Mouse (Mus musculus) embryonic facial prominence, embryonic 13.5 days (tissue): Measurements from ENCODE around the gene Coro1c. TPM values are rescaled to one million over a fixed set of nuclear protein-coding genes. Genes with fewer than 3 reads are reported as not detected.

Experiments
- ATAC-seq: fragments of 200-750 bp; cut with Nextera tagmentation; 2 replicates; pipeline ENCODE4 v1.8.0; 2017; ENCODE audit warnings: low read depth; ENCODE audit not compliant: insufficient number of reproducible peaks, insufficient read depth, low FRiP score, low TSS enrichment
- H3K27ac ChIP-seq: fragments of 300-500 bp; sonication (generic); 2 replicates; pipeline ENCODE4 v1.5.1; 2015; ENCODE audit warnings: moderate library complexity, mild to moderate bottlenecking, inconsistent platforms
- H3K27me3 ChIP-seq: fragments of 300-500 bp; sonication (generic); 2 replicates; pipeline ENCODE4 v1.6.1; 2015; ENCODE audit warnings: mild to moderate bottlenecking, inconsistent platforms
- H3K36me3 ChIP-seq: fragments of 300-500 bp; sonication (generic); 2 replicates; pipeline ENCODE4 v1.6.1; 2015; ENCODE audit warnings: mild to moderate bottlenecking, inconsistent platforms
- H3K4me1 ChIP-seq: fragments of 300-500 bp; sonication (generic); 2 replicates; pipeline ENCODE4 v1.6.1; 2015; ENCODE audit warnings: inconsistent platforms
- H3K4me2 ChIP-seq: fragments of 300-500 bp; sonication (generic); 2 replicates; pipeline ENCODE4 v1.6.1; 2015; ENCODE audit warnings: moderate library complexity, mild to moderate bottlenecking, inconsistent platforms
- H3K4me3 ChIP-seq: fragments of 300-500 bp; sonication (generic); 2 replicates; pipeline ENCODE4 v1.5.1; 2015; ENCODE audit warnings: mild to moderate bottlenecking, inconsistent platforms
- H3K9ac ChIP-seq: fragments of 300-500 bp; sonication (generic); 2 replicates; pipeline ENCODE4 v1.6.1; 2015; ENCODE audit warnings: mild to moderate bottlenecking, inconsistent platforms
- H3K9me3 ChIP-seq: fragments of 300-500 bp; sonication (generic); 2 replicates; pipeline ENCODE4 v1.6.1; 2016; ENCODE audit warnings: inconsistent platforms
- WGBS: fragments of 180-500 bp; shearing (Covaris S2); methylation state at CpG from one replicate; pipeline ENCODE4 v1.1.7; 2015; ENCODE audit warnings: mixed read lengths; 5-methylcytosine and 5-hydroxymethylcytosine counted together
- polyA plus RNA-seq: library from polyadenylated mRNA; unstranded; fragments of >200 nt; fragmentation: Nextera tagmentation; extraction: Ambion mirVana; gene quantifications from 2 replicates; pipeline ENCODE4 v1.2.1, GENCODE M21; 2015

Coro1c gene
- polyA plus RNA-seq, 1 experiment from 2014 or later: 88.9 TPM

DNA sequence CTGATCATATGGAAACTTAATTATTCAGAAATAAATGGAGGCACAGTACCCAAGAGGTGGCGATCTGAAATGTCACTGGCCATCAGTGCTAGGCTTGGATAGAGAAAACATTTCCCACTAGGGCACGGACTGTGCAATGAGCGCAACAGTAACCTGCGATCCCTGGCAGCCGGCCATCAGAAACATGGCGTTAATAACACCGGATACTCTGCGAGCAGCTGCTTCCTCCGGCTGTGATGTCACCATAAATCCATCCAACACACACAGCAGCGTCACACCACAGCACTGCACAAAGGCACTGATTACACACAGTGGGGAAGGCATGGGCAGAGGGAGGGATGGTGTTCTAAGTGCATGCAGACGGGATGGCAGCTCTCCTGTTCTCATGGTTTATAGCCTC is 39.4 kb downstream of the Coro1c start:
- H3K9ac ChIP-seq: 0 out of 2 replicates have a peak overlapping the region, but pooled peaks have one; percentile 12
- no peak overlapping the region for H3K4me3 ChIP-seq
- 59% methylated on average over 11 of the region's 11 CpGs for WGBS
- no peak overlapping the region for H3K4me2 ChIP-seq
- ATAC-seq: no peak
- H3K4me1 ChIP-seq: peaks cover 53% of the 10 kb centered on the region
- H3K27ac ChIP-seq: no peak overlapping the region; the same call in 1 of the 2 replicates
- no peaks in the 10 kb centered on the region for H3K9me3 ChIP-seq
- H3K36me3 ChIP-seq: peaks cover 14% of the 10 kb centered on the region
- no peaks in the 10 kb centered on the region for H3K27me3 ChIP-seq

GRCm38 (mm10) chr5:113864992-113865391 is 43.6 kb downstream of the Coro1c start:
- Histone ChIP-seq H3K4me1 (peaks cover 13% of the 10 kb centered on the region), H3K4me2 (no peak overlapping the region), H3K9me3 (no peaks in the 10 kb centered on the region), H3K9ac (no peak overlapping the region), H3K36me3 (peaks cover 32% of the 10 kb centered on the region), H3K4me3 (no peak overlapping the region), H3K27ac (no peak overlapping the region), H3K27me3 (no peaks in the 10 kb centered on the region)
- no peak for ATAC-seq
- 88% methylated on average over 6 of the region's 6 CpGs for WGBS

GRCm38 (mm10) chr5:113863994-113864393 is 44.6 kb downstream of the Coro1c start:
- Histone ChIP-seq H3K9me3 (no peaks in the 10 kb centered on the region), H3K4me3 (no peak overlapping the region), H3K27ac (no peak overlapping the region), H3K9ac (no peak overlapping the region), H3K27me3 (no peaks in the 10 kb centered on the region), H3K36me3 (peaks cover 32% of the 10 kb centered on the region), H3K4me1 (peaks cover 8% of the 10 kb centered on the region), H3K4me2 (no peak overlapping the region)
- 96% methylated on average over 12 of the region's 12 CpGs for WGBS
- ATAC-seq: no peak

DNA sequence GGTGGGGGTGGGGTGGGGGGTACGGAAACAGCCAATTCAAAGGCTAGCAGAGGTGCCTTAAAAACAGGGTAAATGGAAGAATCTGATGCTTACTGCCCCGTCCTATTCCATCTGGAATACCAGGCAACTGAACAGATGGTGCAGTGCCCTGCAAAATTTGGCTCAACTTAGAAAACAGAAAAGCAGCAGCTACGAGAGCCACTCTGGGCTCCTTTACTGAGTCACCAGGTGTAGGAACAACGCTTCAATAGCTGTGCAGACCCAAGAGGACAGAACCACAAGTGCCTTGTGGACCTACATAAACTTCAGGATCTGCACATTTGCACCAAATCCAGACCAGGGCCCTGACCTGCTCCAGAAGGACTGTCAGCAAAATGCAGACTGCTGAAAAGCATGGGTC is 46.1 kb downstream of the Coro1c start:
- Histone ChIP-seq H3K27ac (no peak overlapping the region), H3K9ac (no peak overlapping the region), H3K4me1 (peaks cover 17% of the 10 kb centered on the region), H3K9me3 (no peaks in the 10 kb centered on the region), H3K36me3 (peaks cover 32% of the 10 kb centered on the region), H3K4me2 (no peak overlapping the region), H3K4me3 (no peak overlapping the region), H3K27me3 (no peaks in the 10 kb centered on the region)
- WGBS: 90% methylated on average over 4 of the region's 4 CpGs
- no peak for ATAC-seq

DNA sequence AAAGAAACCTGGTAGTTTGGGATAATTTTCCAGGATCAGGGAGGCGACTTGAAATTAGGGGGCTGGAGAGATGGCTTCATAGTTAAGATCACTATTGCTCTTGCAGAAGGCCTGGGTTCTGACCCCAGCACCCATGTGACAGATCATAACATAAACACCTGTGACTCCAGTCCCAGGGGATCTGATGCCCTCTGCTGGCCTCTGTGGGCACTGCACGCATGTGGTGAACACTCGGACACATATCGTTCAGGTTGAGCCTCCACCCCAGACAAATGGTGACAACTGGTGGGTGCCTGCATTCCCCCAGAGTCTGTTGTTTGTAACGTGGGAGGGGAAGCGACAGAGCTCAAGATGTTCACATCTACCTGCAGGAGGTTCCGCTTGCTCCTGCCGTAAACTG is 47.3 kb downstream of the Coro1c start:
- Histone ChIP-seq H3K27ac (no peak overlapping the region), H3K27me3 (no peaks in the 10 kb centered on the region), H3K4me3 (no peak overlapping the region), H3K4me1 (peaks cover 28% of the 10 kb centered on the region), H3K36me3 (peaks cover 32% of the 10 kb centered on the region), H3K4me2 (no peak overlapping the region), H3K9me3 (no peaks in the 10 kb centered on the region), H3K9ac (no peak overlapping the region)
- WGBS: 96% methylated on average over 8 of the region's 8 CpGs
- ATAC-seq: no peak

- WGBS: 40% methylated on average over 5 of the region's 5 CpGs
- Histone ChIP-seq H3K4me2 (no peak overlapping the region), H3K4me3 (no peak overlapping the region), H3K9me3 (no peaks in the 10 kb centered on the region), H3K36me3 (peaks cover 16% of the 10 kb centered on the region), H3K9ac (peak overlapping the region; percentile 27; the same call in 1 of the 2 replicates), H3K27ac (0 out of 2 replicates have a peak overlapping the region, but pooled peaks have one; percentile 2), H3K4me1 (peaks cover 40% of the 10 kb centered on the region), H3K27me3 (no peaks in the 10 kb centered on the region)
- no peak for ATAC-seq
These were observed 49.6 kb downstream of the Coro1c start for GRCm38 (mm10) chr5:113858971-113859370.

- H3K4me3 ChIP-seq: no peak overlapping the region
These were observed 50.0 kb downstream of the Coro1c start for GRCm38 (mm10) chr5:113858550-113858949.

GRCm38 (mm10) chr5:113857631-113858030 is 50.9 kb downstream of the Coro1c start:
- peaks cover 40% of the 10 kb centered on the region for H3K4me1 ChIP-seq
- 0 out of 2 replicates have a peak overlapping the region, but pooled peaks have one; percentile 27 for H3K9ac ChIP-seq
- H3K9me3 ChIP-seq: no peaks in the 10 kb centered on the region
- H3K27me3 ChIP-seq: no peaks in the 10 kb centered on the region
- no peak for ATAC-seq
- WGBS: 53% methylated on average over 8 of the region's 8 CpGs
- H3K4me2 ChIP-seq: no peak overlapping the region
- no peak overlapping the region for H3K4me3 ChIP-seq
- no peak overlapping the region for H3K27ac ChIP-seq
- peaks cover 11% of the 10 kb centered on the region; the same call in 1 of the 2 replicates for H3K36me3 ChIP-seq

More at GRCm38 (mm10) chr5:113858550-113858949, 50.0 kb downstream of the Coro1c start:
- no peak overlapping the region for H3K9ac ChIP-seq
- no peaks in the 10 kb centered on the region for H3K9me3 ChIP-seq
- H3K27me3 ChIP-seq: no peaks in the 10 kb centered on the region
- 0 out of 2 replicates have a peak overlapping the region, but pooled peaks have one; percentile 2 for H3K27ac ChIP-seq
- H3K36me3 ChIP-seq: peaks cover 11% of the 10 kb centered on the region; the same call in 1 of the 2 replicates
- H3K4me2 ChIP-seq: no peak overlapping the region
- WGBS: 70% methylated on average over 10 of the region's 10 CpGs
- ATAC-seq: no peak
- H3K4me1 ChIP-seq: peaks cover 40% of the 10 kb centered on the region

DNA sequence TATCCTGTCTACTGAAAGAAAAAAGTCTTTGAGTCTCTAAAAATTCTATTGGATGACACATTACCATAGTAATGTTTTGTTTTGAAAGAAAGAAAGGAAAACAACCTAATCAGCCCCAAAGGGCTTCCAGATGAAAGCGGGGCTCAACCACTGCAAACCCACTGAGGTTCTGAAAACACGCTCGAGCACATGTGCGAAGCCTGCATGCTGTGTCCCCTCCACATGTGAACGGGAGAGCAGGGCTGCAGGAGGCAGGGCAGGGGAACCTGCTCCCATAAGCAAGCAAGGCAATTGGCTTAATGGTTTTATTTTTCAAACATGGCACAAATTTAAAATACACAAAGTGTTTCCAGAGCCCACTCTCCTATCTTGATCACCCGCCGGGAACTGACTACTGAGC is 51.9 kb downstream of the Coro1c start:
- WGBS: 51% methylated on average over 7 of the region's 7 CpGs
- peaks cover 40% of the 10 kb centered on the region for H3K4me1 ChIP-seq
- H3K9me3 ChIP-seq: no peaks in the 10 kb centered on the region

DNA sequence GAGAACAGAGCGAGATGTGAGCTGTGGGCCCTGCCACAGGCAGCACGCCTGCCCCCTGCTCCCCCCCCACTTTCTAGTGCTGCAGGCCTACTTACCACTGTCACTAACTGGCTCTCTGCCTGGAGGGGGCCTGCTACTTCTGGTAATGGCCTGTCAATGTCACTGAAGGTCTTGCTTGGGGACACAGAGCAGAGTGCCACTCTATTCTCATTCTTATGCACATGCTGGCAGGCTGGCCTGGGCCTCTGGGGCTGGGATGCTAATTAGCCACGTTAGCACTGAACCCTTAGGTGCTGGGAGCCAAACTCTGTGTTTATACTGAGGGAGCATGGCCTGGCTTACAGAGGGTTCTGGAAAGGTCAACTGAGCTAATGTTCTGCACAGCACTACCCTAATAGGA is 52.9 kb downstream of the Coro1c start:
- no peak overlapping the region for H3K9ac ChIP-seq
- no peak overlapping the region for H3K4me2 ChIP-seq
- H3K36me3 ChIP-seq: peaks cover 17% of the 10 kb centered on the region
- H3K9me3 ChIP-seq: no peaks in the 10 kb centered on the region
- no peak overlapping the region for H3K4me3 ChIP-seq
- H3K27ac ChIP-seq: no peak overlapping the region
- H3K27me3 ChIP-seq: no peaks in the 10 kb centered on the region
- 57% methylated on average over 3 of the region's 3 CpGs for WGBS
- peaks cover 40% of the 10 kb centered on the region for H3K4me1 ChIP-seq
- ATAC-seq: no peak

More for the DNA sequence above, 51.9 kb downstream of the Coro1c start:
- no peak overlapping the region for H3K9ac ChIP-seq
- H3K27me3 ChIP-seq: no peaks in the 10 kb centered on the region
- H3K36me3 ChIP-seq: peaks cover 14% of the 10 kb centered on the region
- no peak overlapping the region for H3K4me3 ChIP-seq
- ATAC-seq: no peak
- no peak overlapping the region for H3K4me2 ChIP-seq
- peak overlapping the region; percentile 11; the same call in 1 of the 2 replicates for H3K27ac ChIP-seq

DNA sequence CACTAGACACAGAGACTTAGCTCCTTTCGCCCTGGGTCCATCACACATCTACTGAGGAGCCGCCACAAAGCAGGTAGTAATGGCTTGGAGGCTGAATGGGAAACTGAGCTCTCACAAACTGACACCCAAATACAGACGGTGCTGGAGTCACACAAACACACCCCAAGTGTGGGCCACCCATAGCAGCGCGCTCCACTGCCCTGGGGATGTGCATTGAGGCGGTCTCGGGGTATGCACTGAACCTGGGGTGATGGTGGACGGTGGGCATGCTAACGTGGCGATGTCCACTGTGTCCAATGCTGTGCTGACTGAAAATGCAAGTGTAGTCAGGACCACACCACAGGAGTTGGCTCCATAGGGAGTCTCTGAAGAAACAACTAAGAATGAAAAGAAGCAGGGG is 53.4 kb downstream of the Coro1c start:
- H3K36me3 ChIP-seq: peaks cover 20% of the 10 kb centered on the region
- peaks cover 40% of the 10 kb centered on the region for H3K4me1 ChIP-seq
- no peak overlapping the region for H3K9ac ChIP-seq
- 94% methylated on average over 10 of the region's 10 CpGs for WGBS
- no peak overlapping the region for H3K4me3 ChIP-seq
- H3K9me3 ChIP-seq: no peaks in the 10 kb centered on the region
- no peak overlapping the region for H3K27ac ChIP-seq
- H3K27me3 ChIP-seq: no peaks in the 10 kb centered on the region
- no peak overlapping the region for H3K4me2 ChIP-seq
- no peak for ATAC-seq

GRCm38 (mm10) chr5:113854494-113854893 is 54.1 kb downstream of the Coro1c start:
- no peaks in the 10 kb centered on the region for H3K27me3 ChIP-seq
- no peak overlapping the region for H3K27ac ChIP-seq
- no peaks in the 10 kb centered on the region for H3K9me3 ChIP-seq
- ATAC-seq: no peak
- 43% methylated on average over 14 of the region's 14 CpGs for WGBS
- peaks cover 26% of the 10 kb centered on the region for H3K36me3 ChIP-seq
- H3K4me2 ChIP-seq: no peak overlapping the region
- no peak overlapping the region for H3K4me3 ChIP-seq
- H3K4me1 ChIP-seq: peaks cover 39% of the 10 kb centered on the region
- no peak overlapping the region for H3K9ac ChIP-seq
